Mouse (Mus musculus) spleen, adult 2 months (tissue): ENCODE results near the gene Ift140. TPM values are rescaled to one million over a fixed set of nuclear protein-coding genes. Genes with fewer than 3 reads are reported as not detected.

Experiments used
- DNase-seq, 2 experiments: peaks; one replicate each; pipeline versions ENCODE4 v3.0.0 to v3.0.0-alpha.2; 2012 to 2021; ENCODE audit warnings: low spot score in 2 of 2, low read depth in 1 of 2
- H3K27ac ChIP-seq: fragments of 200-500 bp; 2 replicates; pipeline ENCODE4 v1.5.1; 2012; ENCODE audit warnings: low read length, inconsistent platforms; ENCODE audit not compliant: insufficient read depth
- H3K27me3 ChIP-seq: fragments of 200-500 bp; 2 replicates; pipeline ENCODE4 v1.6.1; 2012; ENCODE audit warnings: mild to moderate bottlenecking, moderate library complexity, low read length, inconsistent platforms; ENCODE audit not compliant: control insufficient read depth, insufficient read depth
- H3K36me3 ChIP-seq: fragments of 200-500 bp; 2 replicates; pipeline ENCODE4 v1.6.1; 2012; ENCODE audit warnings: mild to moderate bottlenecking, low read length, inconsistent platforms; ENCODE audit not compliant: control insufficient read depth, insufficient read depth
- H3K4me1 ChIP-seq: fragments of 200-500 bp; 2 replicates; pipeline ENCODE4 v1.6.1; 2011; ENCODE audit warnings: inconsistent platforms; ENCODE audit not compliant: control insufficient read depth, insufficient read depth, insufficient read length
- H3K4me3 ChIP-seq: fragments of 200-500 bp; 2 replicates; pipeline ENCODE4 v1.5.1; 2011; ENCODE audit warnings: mild to moderate bottlenecking, inconsistent platforms; ENCODE audit not compliant: insufficient read depth, insufficient read length; ENCODE audit errors: extremely low read depth
- CTCF ChIP-seq: fragments of 200-500 bp; IDR thresholded peaks from 2 replicates; pipeline ENCODE4 v1.5.1; 2011; ENCODE audit warnings: mild to moderate bottlenecking, inconsistent platforms; ENCODE audit not compliant: insufficient read depth, insufficient read length, insufficient replicate concordance; ENCODE audit errors: extremely low read depth
- POLR2A ChIP-seq: fragments of 200-500 bp; IDR thresholded peaks from 2 replicates; pipeline ENCODE4 v1.6.1; 2011; ENCODE audit warnings: low read depth, low read length, inconsistent platforms
- WGBS: fragments of 180-500 bp; shearing (Covaris S2); methylation state at CpG from one replicate; pipeline ENCODE4 v1.1.7; 2018; 5-methylcytosine and 5-hydroxymethylcytosine counted together
- polyA plus RNA-seq: library from polyadenylated mRNA; depleted of rRNA; stranded (reverse); fragments of >200 nt; gene quantifications from 2 replicates; pipeline ENCODE4 v1.2.3, GENCODE M21; 2012

The Ift140 gene
- polyA plus RNA-seq, 1 experiment = 31.5 TPM

GRCm38 (mm10) chr17:25068690-25069089 is 52.8 kb downstream of the Ift140 start:
- H3K36me3 ChIP-seq = peaks cover 4% of the 10 kb centered on the region; the same call in 1 of the 2 replicates
- no peaks in the 10 kb centered on the region for H3K4me1 ChIP-seq
- 60% methylated on average over 2 of the region's 2 CpGs for WGBS
- H3K4me3 ChIP-seq = no peak overlapping the region
- no peaks in the 10 kb centered on the region for H3K27me3 ChIP-seq
- no peak overlapping the region for H3K27ac ChIP-seq
- DNase-seq = no peak
- TF ChIP-seq POLR2A = no peak
- TF ChIP-seq CTCF = no peak

- WGBS = 89% methylated on average over 4 of the region's 4 CpGs
- Histone ChIP-seq H3K36me3 (peaks cover 6% of the 10 kb centered on the region), H3K27ac (no peak overlapping the region), H3K4me1 (no peaks in the 10 kb centered on the region), H3K27me3 (no peaks in the 10 kb centered on the region), H3K4me3 (no peak overlapping the region)
- TF ChIP-seq POLR2A (no peak), CTCF (no peak)
- DNase-seq = no peak
Measured at GRCm38 (mm10) chr17:25076906-25077305, 61.0 kb downstream of the Ift140 start.

GRCm38 (mm10) chr17:25077771-25078372 is 62.0 kb downstream of the Ift140 start:
- peaks cover 6% of the 10 kb centered on the region for H3K36me3 ChIP-seq
- H3K27ac ChIP-seq = no peak overlapping the region
- 38% methylated on average over 13 of the region's 13 CpGs for WGBS
- no peak overlapping the region for H3K4me3 ChIP-seq
- DNase-seq = peak in 1 of 2 experiments; percentile 22
- H3K27me3 ChIP-seq = no peaks in the 10 kb centered on the region
- TF ChIP-seq CTCF = no peak
- TF ChIP-seq POLR2A = no peak
- no peaks in the 10 kb centered on the region for H3K4me1 ChIP-seq

GRCm38 (mm10) chr17:25080210-25080609 is 64.3 kb downstream of the Ift140 start:
- no peak for DNase-seq
- peaks cover 4% of the 10 kb centered on the region for H3K36me3 ChIP-seq
- TF ChIP-seq CTCF (no peak), POLR2A (no peak)
- WGBS = 86% methylated on average over 13 of the region's 13 CpGs
- H3K27me3 ChIP-seq = no peaks in the 10 kb centered on the region
- H3K4me1 ChIP-seq = no peaks in the 10 kb centered on the region
- peak overlapping the region; percentile 45 for H3K4me3 ChIP-seq
- peak overlapping the region; percentile 75; the same call in 1 of the 2 replicates for H3K27ac ChIP-seq

GRCm38 (mm10) chr17:25080960-25081381 is 65.1 kb downstream of the Ift140 start:
- Histone ChIP-seq H3K27me3 (no peaks in the 10 kb centered on the region), H3K36me3 (peaks cover 4% of the 10 kb centered on the region), H3K4me1 (no peaks in the 10 kb centered on the region), H3K27ac (peak overlapping the region; percentile 75), H3K4me3 (peak overlapping the region; percentile 45)
- 69% methylated on average over 11 of the region's 11 CpGs for WGBS
- TF ChIP-seq CTCF (no peak), POLR2A (no peak)
- no peak for DNase-seq

- 77% methylated on average over 14 of the region's 14 CpGs for WGBS
- Histone ChIP-seq H3K4me1 (no peaks in the 10 kb centered on the region), H3K27me3 (no peaks in the 10 kb centered on the region), H3K36me3 (peaks cover 3% of the 10 kb centered on the region; the same call in 1 of the 2 replicates), H3K4me3 (no peak overlapping the region), H3K27ac (peak overlapping the region; percentile 58)
- TF ChIP-seq POLR2A (no peak), CTCF (no peak)
- no peak for DNase-seq
Measured at GRCm38 (mm10) chr17:25082081-25082847, 66.4 kb downstream of the Ift140 start.
